Mouse (Mus musculus): ENCODE measurements at regions not wholly inside any gene's neighbourhood (a gene's known extent, or its start where the extent isn't known, plus 50 kb on each side); places are given as distances from the start of the nearest gene placed in this dataset.
"Not testable (repeated sequence)": the region's sequence is repeated elsewhere in the genome, so short reads cannot be mapped to it uniquely, and the experiment has no call there.

GRCm38 (mm10) chr10:69044171-69044651, 107.0 kb upstream of the Rhobtb1 start:
- no peak for DNase-seq (ENCODE audit: low spot score)

GRCm38 (mm10) chr10:69045275-69045674, 106.0 kb upstream of the Rhobtb1 start:
- no peak for DNase-seq (ENCODE audit: low spot score)

- DNase-seq (ENCODE audit: low spot score) = no peak
Observed at GRCm38 (mm10) chr10:69046008-69046555, 105.2 kb upstream of the Rhobtb1 start.

- no peak for DNase-seq (ENCODE audit: low spot score)
Observed at GRCm38 (mm10) chr10:69078008-69078407, 73.2 kb upstream of the Rhobtb1 start.

GRCm38 (mm10) chr10:69086184-69086583, 65.0 kb upstream of the Rhobtb1 start:
- no peak for DNase-seq (ENCODE audit: low spot score)

- DNase-seq (ENCODE audit: low spot score) = no peak
Observed at GRCm38 (mm10) chr10:69091872-69092271, 59.4 kb upstream of the Rhobtb1 start.

- no peak for DNase-seq (ENCODE audit: low spot score)
Observed at GRCm38 (mm10) chr10:69100021-69100420, 51.2 kb upstream of the Rhobtb1 start.

GRCm38 (mm10) chr10:69100742-69101141, 50.5 kb upstream of the Rhobtb1 start:
- not testable (repeated sequence) for DNase-seq (ENCODE audit: low spot score)
